Mouse (Mus musculus): ENCODE data around the gene Osbpl8.

DNA sequence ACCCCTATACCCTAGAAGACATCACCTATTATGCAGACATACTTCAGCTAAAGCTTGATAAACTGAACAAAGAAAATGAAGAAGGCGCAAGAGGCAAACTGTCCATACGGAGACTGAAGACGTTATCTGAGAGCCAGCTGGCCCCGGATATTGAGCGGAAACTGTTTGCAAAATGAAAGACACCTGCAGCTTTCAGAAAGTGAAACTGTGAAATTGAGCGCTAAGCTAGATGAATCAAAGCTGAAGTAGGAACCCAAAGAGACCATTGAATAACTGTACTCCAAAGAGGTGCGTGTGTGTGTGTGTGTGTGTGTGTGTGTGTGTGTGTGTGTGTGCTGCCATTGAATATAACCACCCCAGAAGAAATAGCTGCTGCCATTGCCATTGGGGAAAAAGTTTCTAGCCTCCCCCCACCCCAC is 7.3 kb upstream of the Osbpl8 start:
- TF ChIP-seq POLR2A (IDR thresholded peaks at IDR 0.05; ENCODE audit: extremely low read depth, insufficient read depth, low read length) (no peak), CTCF (IDR thresholded peaks at IDR 0.05; ENCODE audit: low read depth, low read length) (no peak)

Data from liver, adult 2 months (tissue).